Mouse (Mus musculus) liver, embryonic 14.5 days (tissue): ENCODE results near the gene Kif6. TPM values are rescaled to one million over a fixed set of nuclear protein-coding genes. Genes with fewer than 3 reads are reported as not detected.

Source experiments
- ATAC-seq: fragments of 200-750 bp; cut with Nextera tagmentation; 2 replicates; pipeline ENCODE4 v1.8.0; 2017; ENCODE audit warnings: moderate number of reproducible peaks, mild to moderate bottlenecking, moderate library complexity; ENCODE audit not compliant: insufficient read depth
- DNase-seq, 3 experiments: peaks; one replicate each; pipeline ENCODE4 v3.0.0-alpha.2; 2012 to 2013; ENCODE audit warnings: low read depth in 3 of 3, low spot score in 3 of 3
- H3K27ac ChIP-seq: fragments of 300-500 bp; sonication (generic); 2 replicates; pipeline ENCODE4 v1.5.1; 2014; ENCODE audit warnings: moderate library complexity, mild to moderate bottlenecking, control low read depth, inconsistent platforms
- H3K27me3 ChIP-seq: fragments of 300-500 bp; sonication (generic); 2 replicates; pipeline ENCODE4 v1.6.1; 2014; ENCODE audit warnings: mild to moderate bottlenecking, low read length, moderate library complexity; ENCODE audit not compliant: control insufficient read depth, insufficient read depth
- H3K36me3 ChIP-seq: fragments of 300-500 bp; sonication (generic); replicated peaks from 2 replicates; pipeline ENCODE4 v1.6.1; 2014; ENCODE audit warnings: low read depth; ENCODE audit not compliant: control insufficient read depth, insufficient read depth
- H3K4me1 ChIP-seq, 2 experiments: fragments of 200-500 bp in 1 of 2; fragments of 300-500 bp in 1 of 2; sonication (generic) in 1 of 2; replicated peaks; 2 replicates each; pipeline ENCODE4 v1.6.1; 2012 to 2014; ENCODE audit warnings: antibody characterized with exemption in 1 of 2, inconsistent platforms in 1 of 2, low read length in 1 of 2; ENCODE audit not compliant: control insufficient read depth in 2 of 2, insufficient read depth in 2 of 2
- H3K4me2 ChIP-seq: fragments of 300-500 bp; sonication (generic); 2 replicates; pipeline ENCODE4 v1.6.1; 2014; ENCODE audit warnings: low read depth, mild to moderate bottlenecking, control low read depth, moderate library complexity
- H3K4me3 ChIP-seq, 2 experiments: fragments of 200-500 bp in 1 of 2; fragments of 300-500 bp in 1 of 2; sonication (generic) in 1 of 2; 2 replicates each; pipeline ENCODE4 v1.5.1; 2012 to 2014; ENCODE audit warnings: low read depth in 2 of 2, low read length in 2 of 2, mild to moderate bottlenecking in 2 of 2, control low read depth in 1 of 2, inconsistent platforms in 1 of 2, moderate library complexity in 1 of 2; ENCODE audit not compliant: insufficient read depth in 1 of 2
- H3K9ac ChIP-seq: fragments of 300-500 bp; sonication (generic); replicated peaks from 2 replicates; pipeline ENCODE4 v1.6.1; 2014; ENCODE audit warnings: mild to moderate bottlenecking, control low read depth, moderate library complexity
- H3K9me3 ChIP-seq: fragments of 300-500 bp; sonication (generic); 2 replicates; pipeline ENCODE4 v1.6.1; 2016; ENCODE audit warnings: low read length, mixed read lengths; ENCODE audit not compliant: control insufficient read depth
- CTCF ChIP-seq: IDR thresholded peaks from 2 replicates; pipeline ENCODE4 v1.5.1; 2016; ENCODE audit warnings: antibody characterized with exemption, low read depth, control low read depth
- EP300 ChIP-seq: IDR thresholded peaks from 2 replicates; pipeline ENCODE4 v1.6.1; 2016; ENCODE audit warnings: antibody characterized with exemption, low read depth
- WGBS: fragments of 180-500 bp; shearing (Covaris S2); extraction: QIAGEN DNeasy Blood & Tissue Kit; methylation state at CpG from one replicate; pipeline ENCODE4 v1.1.7; 2014; ENCODE audit not compliant: insufficient replicate concordance; 5-methylcytosine and 5-hydroxymethylcytosine counted together
- polyA plus RNA-seq, 2 experiments: library from polyadenylated mRNA; depleted of rRNA in 1 of 2; stranded (reverse) in 1 of 2; unstranded in 1 of 2; fragments of >200 nt; fragmentation: Nextera tagmentation in 1 of 2; extraction: Ambion mirVana in 1 of 2; gene quantifications; 2 replicates each; pipeline versions ENCODE4 v1.2.1 to v1.2.3; 2012 to 2014

Gene Kif6
- polyA plus RNA-seq, 2 experiments = 0.06 TPM; not detected in 1

DNA sequence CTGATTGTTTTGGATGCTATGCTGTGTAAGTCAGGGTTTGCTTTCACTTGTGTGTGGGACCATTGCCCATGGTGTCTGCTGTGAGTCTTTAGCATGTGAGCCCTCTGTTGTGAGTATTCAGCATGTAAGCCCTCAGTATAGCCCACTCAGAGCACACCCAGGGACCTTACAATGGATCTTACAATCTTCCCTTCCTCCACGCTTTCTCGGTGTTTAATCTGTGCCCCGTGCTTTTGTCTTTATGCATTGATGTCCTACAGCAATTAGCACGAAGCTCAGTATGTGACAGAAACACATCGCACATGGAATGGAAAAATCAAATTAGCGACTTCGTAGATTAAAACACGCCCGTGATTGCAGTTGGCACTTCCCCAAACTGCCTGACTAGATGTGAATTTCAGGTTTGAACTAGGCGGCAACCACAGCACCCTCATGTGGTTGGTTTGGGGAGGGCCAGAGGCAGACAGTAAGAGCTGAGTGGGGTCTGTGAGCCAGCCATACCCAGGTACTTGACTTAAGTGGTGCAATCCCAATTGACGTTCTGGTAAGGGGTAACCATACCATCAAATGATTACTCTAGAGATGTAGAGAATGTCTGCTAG, 28.1 kb downstream of the Kif6 start:
- H3K27me3 ChIP-seq = no peaks in the 10 kb centered on the region
- H3K36me3 ChIP-seq = no peaks in the 10 kb centered on the region
- no peak overlapping the region for H3K4me2 ChIP-seq
- ATAC-seq = no peak
- no peak for DNase-seq
- H3K4me3 ChIP-seq = no peak overlapping the region
- 66% methylated on average over 11 of the region's 11 CpGs for WGBS
- H3K9ac ChIP-seq = no peak overlapping the region
- H3K9me3 ChIP-seq = no peaks in the 10 kb centered on the region
- H3K27ac ChIP-seq = no peak overlapping the region
- H3K4me1 ChIP-seq = no peaks in the 10 kb centered on the region
- TF ChIP-seq CTCF = no peak
- no peak for TF ChIP-seq EP300

DNA sequence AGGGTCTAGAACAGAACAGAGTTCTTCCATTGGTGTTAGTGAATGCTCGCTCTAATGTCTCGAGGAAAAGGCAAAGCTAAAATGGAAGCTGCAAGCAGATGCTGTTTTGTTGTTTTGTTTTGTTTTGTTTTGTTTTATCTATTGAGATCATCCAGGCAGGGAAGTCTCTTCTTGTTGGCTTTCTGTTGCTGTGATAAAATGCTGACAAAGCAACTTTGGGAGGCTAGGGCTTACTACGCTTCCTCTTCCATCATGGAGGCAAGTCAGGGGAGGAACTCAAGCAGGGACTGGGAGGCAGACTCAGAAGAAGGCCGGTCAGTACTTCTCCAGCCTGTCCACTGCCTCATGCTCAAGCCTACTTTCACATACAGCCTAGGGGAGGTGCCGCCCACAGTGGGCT, 31.3 kb downstream of the Kif6 start:
- WGBS = 61% methylated on average over 5 of the region's 5 CpGs
- TF ChIP-seq CTCF (no peak), EP300 (no peak)
- no peak for ATAC-seq

DNA sequence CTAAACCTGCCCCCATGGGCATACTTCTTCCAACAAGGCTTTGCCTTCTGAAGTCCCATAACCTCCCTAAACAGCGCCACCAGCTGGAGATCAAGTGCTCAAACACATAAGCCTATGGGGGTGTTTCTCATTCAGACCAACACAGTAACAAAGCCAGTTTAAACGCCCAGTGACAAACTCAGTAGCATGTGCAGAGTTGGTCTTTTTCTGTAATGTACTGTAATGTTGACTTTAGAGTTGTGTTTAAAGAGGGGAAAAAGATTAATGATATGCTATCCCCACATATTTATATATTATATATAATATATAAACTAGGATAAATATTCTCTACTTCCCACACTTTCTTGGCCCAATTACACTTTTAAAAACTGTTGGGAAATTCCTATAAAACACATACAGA, 34.0 kb downstream of the Kif6 start:
- TF ChIP-seq CTCF (no peak), EP300 (no peak)
- Histone ChIP-seq H3K9me3 (no peaks in the 10 kb centered on the region), H3K36me3 (no peaks in the 10 kb centered on the region), H3K4me2 (no peak overlapping the region), H3K27me3 (no peaks in the 10 kb centered on the region), H3K4me1 (no peaks in the 10 kb centered on the region), H3K9ac (no peak overlapping the region), H3K4me3 (no peak overlapping the region), H3K27ac (no peak overlapping the region)
- DNase-seq = no peak
- no peak for ATAC-seq
- WGBS = 48% methylated on average over 2 of the region's 2 CpGs

More for the DNA sequence above, 31.3 kb downstream of the Kif6 start:
- no peaks in the 10 kb centered on the region for H3K4me1 ChIP-seq
- no peaks in the 10 kb centered on the region for H3K36me3 ChIP-seq
- H3K9ac ChIP-seq = no peak overlapping the region
- no peaks in the 10 kb centered on the region for H3K27me3 ChIP-seq
- H3K9me3 ChIP-seq = no peaks in the 10 kb centered on the region
- no peak overlapping the region for H3K4me3 ChIP-seq
- H3K4me2 ChIP-seq = no peak overlapping the region
- no peak for DNase-seq
- H3K27ac ChIP-seq = no peak overlapping the region

DNA sequence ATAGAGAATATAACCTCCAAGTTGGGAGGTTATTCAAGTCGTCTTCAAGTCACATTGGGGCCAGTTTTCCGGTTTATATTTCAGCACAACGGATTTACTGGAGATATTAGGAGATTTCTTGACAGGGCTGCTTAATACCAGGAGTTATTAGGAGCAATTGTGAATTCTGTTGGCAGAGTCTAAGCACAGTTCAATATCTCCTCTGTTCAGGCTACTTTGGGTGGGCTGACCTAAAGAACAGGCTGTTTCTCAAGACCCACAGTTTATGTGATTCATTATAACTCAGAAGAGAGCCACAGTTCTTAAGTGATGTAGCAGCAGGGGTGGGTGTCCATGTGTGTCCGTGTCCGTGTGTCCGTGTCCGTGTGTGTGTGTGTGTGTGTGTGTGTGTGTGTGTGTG, 34.5 kb downstream of the Kif6 start:
- Histone ChIP-seq H3K36me3 (no peaks in the 10 kb centered on the region), H3K9me3 (no peaks in the 10 kb centered on the region), H3K27me3 (no peaks in the 10 kb centered on the region), H3K9ac (no peak overlapping the region), H3K27ac (no peak overlapping the region), H3K4me3 (no peak overlapping the region), H3K4me2 (no peak overlapping the region), H3K4me1 (no peaks in the 10 kb centered on the region)
- TF ChIP-seq CTCF (no peak), EP300 (no peak)
- ATAC-seq = no peak
- 55% methylated on average over 7 of the region's 7 CpGs for WGBS
- no peak for DNase-seq

DNA sequence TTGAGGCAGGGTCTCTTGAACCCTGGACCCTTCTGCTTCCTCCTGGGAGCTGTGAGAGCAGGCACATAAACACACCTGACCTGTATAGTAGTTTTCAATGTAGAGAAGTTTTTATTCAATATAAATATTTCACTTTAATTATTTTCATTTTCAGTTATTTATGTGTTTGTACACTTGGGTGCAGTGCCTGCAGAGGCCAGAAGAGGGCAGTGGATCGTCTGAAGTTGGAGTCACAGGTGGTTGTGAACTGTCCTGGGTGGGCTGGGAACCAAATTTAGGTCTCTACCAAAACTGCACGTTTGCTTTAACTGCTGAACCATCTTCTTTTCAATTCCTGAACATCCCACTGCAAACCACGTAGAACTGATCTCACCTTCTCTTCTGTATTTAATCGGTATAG, 35.4 kb downstream of the Kif6 start:
- DNase-seq (no peak), ATAC-seq (no peak)
- WGBS = 58% methylated on average over 4 of the region's 4 CpGs
- H3K9ac ChIP-seq = no peak overlapping the region
- no peak overlapping the region for H3K4me2 ChIP-seq
- no peaks in the 10 kb centered on the region for H3K9me3 ChIP-seq
- H3K4me3 ChIP-seq = no peak overlapping the region
- H3K27me3 ChIP-seq = no peaks in the 10 kb centered on the region
- TF ChIP-seq CTCF = peak; percentile 31; the same call in 1 of the 2 replicates
- TF ChIP-seq EP300 = no peak
- H3K27ac ChIP-seq = no peak overlapping the region
- H3K36me3 ChIP-seq = no peaks in the 10 kb centered on the region
- H3K4me1 ChIP-seq = no peaks in the 10 kb centered on the region
